Mouse (Mus musculus) hindbrain, embryonic 10.5 days (tissue): Measurements from ENCODE around the gene Vangl1. TPM values are rescaled to one million over a fixed set of nuclear protein-coding genes. Genes with fewer than 3 reads are reported as not detected.

Experiments used
- DNase-seq: peaks from one replicate; pipeline ENCODE4 v3.0.0-alpha.2; 2017; ENCODE audit warnings: low spot score
- H3K27ac ChIP-seq: fragments of 300-500 bp; sonication (generic); 2 replicates; pipeline ENCODE4 v1.5.1; 2016; ENCODE audit warnings: mild to moderate bottlenecking, moderate library complexity
- H3K27me3 ChIP-seq: fragments of 300-500 bp; sonication (generic); 2 replicates; pipeline ENCODE4 v1.6.1; 2016; ENCODE audit warnings: mild to moderate bottlenecking; ENCODE audit not compliant: poor library complexity, insufficient read depth, severe bottlenecking
- H3K36me3 ChIP-seq: fragments of 300-500 bp; sonication (generic); 2 replicates; pipeline ENCODE4 v1.6.1; 2016; ENCODE audit warnings: mild to moderate bottlenecking, moderate library complexity
- H3K4me1 ChIP-seq: fragments of 300-500 bp; sonication (generic); replicated peaks from 2 replicates; pipeline ENCODE4 v1.6.1; 2016; ENCODE audit warnings: mild to moderate bottlenecking
- H3K4me3 ChIP-seq: fragments of 300-500 bp; sonication (generic); 2 replicates; pipeline ENCODE4 v1.5.1; 2016; ENCODE audit warnings: mild to moderate bottlenecking, moderate library complexity
- H3K9me3 ChIP-seq: fragments of 300-500 bp; sonication (generic); 2 replicates; pipeline ENCODE4 v1.6.1; 2016; ENCODE audit warnings: mild to moderate bottlenecking, moderate library complexity
- WGBS: fragments of 180-500 bp; shearing (Covaris S2); methylation state at CpG from one replicate; pipeline ENCODE4 v1.1.7; 2016; 5-methylcytosine and 5-hydroxymethylcytosine counted together
- polyA plus RNA-seq: library from polyadenylated mRNA; unstranded; fragments of >200 nt; fragmentation: Nextera tagmentation; extraction: Ambion mirVana; gene quantifications from 2 replicates; pipeline ENCODE4 v1.2.1, GENCODE M21; 2016

The Vangl1 gene
- polyA plus RNA-seq, result 13.9 and 14.7 TPM in 2 replicates

GRCm38 (mm10) chr3:102203781-102204721 is at the start of gene Vangl1:
Gene Vangl1 (minus strand): TSS chr3:102204693.
- Histone ChIP-seq H3K27ac (peak within 1 kb of the TSS; percentile 91), H3K9me3 (no peaks in the 10 kb centered on the region), H3K4me3 (peak within 1 kb of the TSS; percentile 78), H3K27me3 (peaks cover 74% of the 10 kb centered on the region), H3K4me1 (peaks cover 59% of the 10 kb centered on the region), H3K36me3 (no peaks in the 10 kb centered on the region)
- WGBS, result under 1% methylated on average over 88 of the region's 95 CpGs
- peak; percentile 79 for DNase-seq

- DNase-seq, result no peak
- H3K27ac ChIP-seq, result no peak overlapping the region
- peaks cover 8% of the 10 kb centered on the region; the same call in 1 of the 2 replicates for H3K4me1 ChIP-seq
- 67% methylated on average over 4 of the region's 4 CpGs for WGBS
- no peaks in the 10 kb centered on the region for H3K27me3 ChIP-seq
- H3K4me3 ChIP-seq, result no peak overlapping the region
- H3K9me3 ChIP-seq, result no peaks in the 10 kb centered on the region
- H3K36me3 ChIP-seq, result no peaks in the 10 kb centered on the region
These were observed 49.1 kb upstream of the Vangl1 start for GRCm38 (mm10) chr3:102253554-102253953.

- Histone ChIP-seq H3K9me3 (no peaks in the 10 kb centered on the region), H3K36me3 (no peaks in the 10 kb centered on the region), H3K27me3 (no peaks in the 10 kb centered on the region), H3K4me3 (no peak overlapping the region), H3K4me1 (peaks cover 8% of the 10 kb centered on the region; the same call in 1 of the 2 replicates), H3K27ac (no peak overlapping the region)
- 93% methylated on average over 3 of the region's 3 CpGs for WGBS
- DNase-seq, result no peak
These were observed 48.4 kb upstream of the Vangl1 start for GRCm38 (mm10) chr3:102252927-102253326.

- Histone ChIP-seq H3K27ac (no peak overlapping the region), H3K9me3 (no peaks in the 10 kb centered on the region), H3K27me3 (no peaks in the 10 kb centered on the region), H3K4me3 (no peak overlapping the region), H3K4me1 (peaks cover 8% of the 10 kb centered on the region; the same call in 1 of the 2 replicates), H3K36me3 (no peaks in the 10 kb centered on the region)
- WGBS, result 92% methylated on average over 3 of the region's 3 CpGs
- no peak for DNase-seq
These were observed 46.4 kb upstream of the Vangl1 start for GRCm38 (mm10) chr3:102250873-102251272.

GRCm38 (mm10) chr3:102249401-102249991 is 45.0 kb upstream of the Vangl1 start:
- WGBS, result 61% methylated on average over 9 of the region's 9 CpGs
- H3K27ac ChIP-seq, result no peak overlapping the region

GRCm38 (mm10) chr3:102244601-102245000 is 40.1 kb upstream of the Vangl1 start:
- Histone ChIP-seq H3K36me3 (no peaks in the 10 kb centered on the region), H3K27ac (no peak overlapping the region), H3K27me3 (no peaks in the 10 kb centered on the region), H3K4me3 (no peak overlapping the region), H3K9me3 (no peaks in the 10 kb centered on the region), H3K4me1 (no peaks in the 10 kb centered on the region)
- 88% methylated on average over 3 of the region's 3 CpGs for WGBS
- no peak for DNase-seq

More at GRCm38 (mm10) chr3:102249401-102249991, 45.0 kb upstream of the Vangl1 start:
- Histone ChIP-seq H3K4me1 (peaks cover 8% of the 10 kb centered on the region; the same call in 1 of the 2 replicates), H3K36me3 (no peaks in the 10 kb centered on the region), H3K4me3 (no peak overlapping the region), H3K9me3 (no peaks in the 10 kb centered on the region), H3K27me3 (no peaks in the 10 kb centered on the region)
- DNase-seq, result peak; percentile 56

- Histone ChIP-seq H3K36me3 (no peaks in the 10 kb centered on the region), H3K27ac (no peak overlapping the region), H3K9me3 (peaks cover 8% of the 10 kb centered on the region), H3K4me3 (no peak overlapping the region), H3K4me1 (no peaks in the 10 kb centered on the region), H3K27me3 (no peaks in the 10 kb centered on the region)
- DNase-seq, result no peak
- 62% methylated on average over 5 of the region's 5 CpGs for WGBS
These were observed 38.4 kb upstream of the Vangl1 start for GRCm38 (mm10) chr3:102242854-102243253.

GRCm38 (mm10) chr3:102231418-102232134 is 27.1 kb upstream of the Vangl1 start:
- Histone ChIP-seq H3K36me3 (no peaks in the 10 kb centered on the region), H3K9me3 (peaks cover 8% of the 10 kb centered on the region), H3K27me3 (no peaks in the 10 kb centered on the region), H3K4me1 (no peaks in the 10 kb centered on the region), H3K4me3 (no peak overlapping the region), H3K27ac (no peak overlapping the region)
- DNase-seq, result no peak
- WGBS, result 91% methylated on average over 9 of the region's 9 CpGs

GRCm38 (mm10) chr3:102222756-102223155 is 18.3 kb upstream of the Vangl1 start:
- WGBS, result 81% methylated on average over 8 of the region's 8 CpGs

GRCm38 (mm10) chr3:102218301-102218700 is 13.8 kb upstream of the Vangl1 start:
- WGBS, result 87% methylated on average over 2 of the region's 2 CpGs
- no peak overlapping the region for H3K4me3 ChIP-seq
- H3K27ac ChIP-seq, result no peak overlapping the region

More at GRCm38 (mm10) chr3:102222756-102223155, 18.3 kb upstream of the Vangl1 start:
- H3K4me1 ChIP-seq, result peaks cover 15% of the 10 kb centered on the region; the same call in 1 of the 2 replicates
- H3K36me3 ChIP-seq, result no peaks in the 10 kb centered on the region
- no peaks in the 10 kb centered on the region for H3K27me3 ChIP-seq
- H3K4me3 ChIP-seq, result no peak overlapping the region
- H3K9me3 ChIP-seq, result no peaks in the 10 kb centered on the region
- no peak for DNase-seq
- H3K27ac ChIP-seq, result no peak overlapping the region; the same call in 1 of the 2 replicates

GRCm38 (mm10) chr3:102214736-102215135 is 10.2 kb upstream of the Vangl1 start:
- WGBS, result 87% methylated on average over 4 of the region's 4 CpGs
- no peak for DNase-seq

More at GRCm38 (mm10) chr3:102218301-102218700, 13.8 kb upstream of the Vangl1 start:
- DNase-seq, result no peak
- no peaks in the 10 kb centered on the region for H3K27me3 ChIP-seq
- no peaks in the 10 kb centered on the region for H3K9me3 ChIP-seq
- H3K36me3 ChIP-seq, result no peaks in the 10 kb centered on the region
- H3K4me1 ChIP-seq, result peaks cover 17% of the 10 kb centered on the region; the same call in 1 of the 2 replicates

GRCm38 (mm10) chr3:102214299-102214698 is 9.8 kb upstream of the Vangl1 start:
- Histone ChIP-seq H3K4me3 (no peak overlapping the region), H3K9me3 (no peaks in the 10 kb centered on the region; the same call in 1 of the 2 replicates), H3K27ac (no peak overlapping the region), H3K4me1 (peaks cover 7% of the 10 kb centered on the region; the same call in 1 of the 2 replicates), H3K27me3 (no peaks in the 10 kb centered on the region), H3K36me3 (no peaks in the 10 kb centered on the region)
- 63% methylated on average over 4 of the region's 4 CpGs for WGBS
- DNase-seq, result no peak

More at GRCm38 (mm10) chr3:102214736-102215135, 10.2 kb upstream of the Vangl1 start:
- no peaks in the 10 kb centered on the region; the same call in 1 of the 2 replicates for H3K9me3 ChIP-seq
- H3K27ac ChIP-seq, result no peak overlapping the region
- H3K4me1 ChIP-seq, result peaks cover 7% of the 10 kb centered on the region; the same call in 1 of the 2 replicates
- H3K27me3 ChIP-seq, result no peaks in the 10 kb centered on the region
- no peaks in the 10 kb centered on the region for H3K36me3 ChIP-seq
- H3K4me3 ChIP-seq, result no peak overlapping the region
